11 mouse cellular contexts compared by ENCODE assay signal in the genomic region with DNA sequence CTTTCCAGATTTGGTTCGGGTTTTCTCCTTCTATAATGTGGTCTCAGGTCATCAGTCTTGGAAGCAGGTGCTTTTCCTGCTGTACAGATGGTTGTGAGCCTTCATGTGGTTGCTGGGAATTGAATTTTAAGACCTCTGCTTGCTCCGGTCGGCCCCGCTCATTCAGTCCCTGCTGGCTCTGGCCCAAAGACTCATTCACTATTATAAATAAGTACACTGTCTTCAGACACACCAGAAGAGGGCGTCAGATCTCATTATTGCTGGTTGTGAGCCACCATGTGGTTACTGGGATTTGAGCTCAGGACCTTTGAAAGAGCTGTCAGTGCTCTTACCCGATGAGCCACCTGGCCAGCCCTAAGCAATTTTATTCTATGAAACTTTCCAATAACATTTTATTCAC. TPM values are rescaled to one million over a fixed set of nuclear protein-coding genes. Genes with fewer than 3 reads are reported as not detected.
DNase-seq lines count a peak whose midpoint lies in the region; ATAC-seq and TF ChIP-seq lines count a peak whose summit lies in the region.
"Had no signal": no experiment of that assay in that cellular context is flagged by ENCODE, and none has a peak within 500 bp of the region (broad histone marks: within the 10 kb centered on the region; RNA-seq: fewer than 3 reads in every experiment).

No protein-coding gene starts in this region.

- no peaks in the 10 kb centered on the region for H3K9me3 ChIP-seq in kidney, postnatal 0 days (replicated peaks; ENCODE audit: low read length)
- H3K9me3 ChIP-seq in kidney, embryonic 16.5 days (ENCODE audit: low read length), result no peaks in the 10 kb centered on the region
- H3K9me3 ChIP-seq: neural tube, embryonic 12.5 days had no signal

- no peaks in the 10 kb centered on the region; the same call in 1 of the 2 replicates for H3K4me1 ChIP-seq in kidney, postnatal 0 days (replicated peaks; ENCODE audit: insufficient read depth, low read length)
- peaks cover 11% of the 10 kb centered on the region for H3K4me1 ChIP-seq in kidney, embryonic 16.5 days (ENCODE audit: insufficient read depth, low read length)

- no peaks in the 10 kb centered on the region for H3K36me3 ChIP-seq in kidney, postnatal 0 days (ENCODE audit: insufficient read depth, low read length)
- H3K36me3 ChIP-seq in kidney, embryonic 16.5 days (ENCODE audit: insufficient read depth, low read length), result no peaks in the 10 kb centered on the region
- H3K36me3 ChIP-seq: neural tube, embryonic 12.5 days had no signal

- DNase-seq in kidney, postnatal 0 days (ENCODE audit: low spot score), result no peak
- DNase-seq in A20 (ENCODE audit: low read depth, low spot score), result peak; percentile 48
- peak; percentile 41 for DNase-seq in ES-CJ7 (ENCODE audit: low read depth, low spot score)
- peak; percentile 59 to 65 for DNase-seq in cerebellum, postnatal 10 days
- no peak for DNase-seq in right cerebral cortex, postnatal 4 days
- no peak for DNase-seq in layer of hippocampus, adult 11-12 months (ENCODE audit: low spot score)
- DNase-seq: layer of hippocampus, adult 9-11 months had no signal

- ATAC-seq in kidney, postnatal 0 days (replicated peaks; ENCODE audit: low FRiP score, low read depth), result no peak
- ATAC-seq in kidney, embryonic 16.5 days (ENCODE audit: low FRiP score, low TSS enrichment), result no peak

- TF ChIP-seq CTCF in kidney, postnatal 0 days (IDR thresholded peaks at IDR 0.05; ENCODE audit: low read depth), result peak; percentile 37

- H3K27me3 ChIP-seq in kidney, postnatal 0 days (ENCODE audit: insufficient read depth, low read length), result no peaks in the 10 kb centered on the region
- no peaks in the 10 kb centered on the region for H3K27me3 ChIP-seq in kidney, embryonic 16.5 days (ENCODE audit: insufficient read depth, low read length)
- H3K27me3 ChIP-seq: neural tube, embryonic 12.5 days had no signal

- H3K4me3 ChIP-seq in kidney, postnatal 0 days (replicated peaks; ENCODE audit: low read depth, low read length), result no peak overlapping the region
- no peak overlapping the region for H3K4me3 ChIP-seq in kidney, embryonic 16.5 days (ENCODE audit: low read length)
- H3K4me3 ChIP-seq: erythroblast, embryonic 14.5 days; neural tube, embryonic 12.5 days had no signal

- no peak overlapping the region for H3K27ac ChIP-seq in kidney, postnatal 0 days
- H3K27ac ChIP-seq in kidney, embryonic 16.5 days (ENCODE audit: low read length), result no peak overlapping the region
- H3K27ac ChIP-seq: neural tube, embryonic 12.5 days had no signal

- no peak overlapping the region for H3K9ac ChIP-seq in kidney, postnatal 0 days (ENCODE audit: low read depth, low read length)
- no peak overlapping the region for H3K9ac ChIP-seq in kidney, embryonic 16.5 days (replicated peaks; ENCODE audit: low read length)
- H3K9ac ChIP-seq: neural tube, embryonic 12.5 days had no signal

- 64% methylated on average over 6 of the region's 6 CpGs for WGBS in kidney, postnatal 0 days
- 66% methylated on average over 6 of the region's 6 CpGs for WGBS in kidney, embryonic 16.5 days

- H3K4me2 ChIP-seq in kidney, postnatal 0 days (ENCODE audit: low read length), result no peak overlapping the region
- H3K4me2 ChIP-seq in kidney, embryonic 16.5 days (replicated peaks; ENCODE audit: low read depth, low read length), result no peak overlapping the region
- H3K4me2 ChIP-seq: neural tube, embryonic 12.5 days had no signal

RNA-seq across cellular contexts. Expression of a gene that starts 6.1 kb away (rescaled TPM):
- 4.6 and 5.0 TPM in 2 replicates for polyA plus RNA-seq in kidney, postnatal 0 days (2015; fragmentation: Nextera tagmentation; extraction: Ambion mirVana)
- 5.9 and 9.1 TPM in 2 replicates for polyA plus RNA-seq in kidney, embryonic 16.5 days (2015; fragmentation: Nextera tagmentation; extraction: Ambion mirVana)

RNA-seq across cellular contexts. Expression of a gene that starts 34.6 kb away (rescaled TPM):
- polyA plus RNA-seq in kidney, postnatal 0 days (2015; fragmentation: Nextera tagmentation; extraction: Ambion mirVana), result not detected in 2 replicates
- not detected in 2 replicates for polyA plus RNA-seq in kidney, embryonic 16.5 days (2015; fragmentation: Nextera tagmentation; extraction: Ambion mirVana)
- polyA plus RNA-seq: erythroblast, embryonic 14.5 days; limb, embryonic 14.5 days; neural tube, embryonic 12.5 days had no signal

RNA-seq across cellular contexts. Expression of a gene that starts 44.3 kb away (rescaled TPM):
- polyA plus RNA-seq in kidney, postnatal 0 days (2015; fragmentation: Nextera tagmentation; extraction: Ambion mirVana), result 22.7 and 26.0 TPM in 2 replicates
- 21.5 and 21.6 TPM in 2 replicates for polyA plus RNA-seq in kidney, embryonic 16.5 days (2015; fragmentation: Nextera tagmentation; extraction: Ambion mirVana)

Comparison
In these comparisons a context has a peak if more than half of its experiments do, and no peak if none do; other contexts are left out.
1. DNase-seq: peak in A20 (single experiment), ES-CJ7 (single experiment) and cerebellum, postnatal 10 days (2 of 2); none in kidney, postnatal 0 days (single experiment), right cerebral cortex, postnatal 4 days (single experiment) and layer of hippocampus, adult 11-12 months (single experiment).